Mouse (Mus musculus) testis, adult 2 months (tissue): ENCODE data around the gene Mcur1. TPM values are rescaled to one million over a fixed set of nuclear protein-coding genes. Genes with fewer than 3 reads are reported as not detected.

Experiments
- H3K27ac ChIP-seq: fragments of 200-500 bp; 2 replicates; pipeline ENCODE4 v1.5.1; 2012; ENCODE audit warnings: low read depth, low read length; ENCODE audit not compliant: control insufficient read depth, insufficient read depth
- H3K27me3 ChIP-seq: fragments of 200-500 bp; 2 replicates; pipeline ENCODE4 v1.6.1; 2012; ENCODE audit warnings: mild to moderate bottlenecking, low read length, moderate library complexity; ENCODE audit not compliant: control insufficient read depth, insufficient read depth
- H3K36me3 ChIP-seq: fragments of 200-500 bp; 2 replicates; pipeline ENCODE4 v1.6.1; 2012; ENCODE audit warnings: mild to moderate bottlenecking, low read length; ENCODE audit not compliant: control insufficient read depth, insufficient read depth
- H3K4me1 ChIP-seq: fragments of 200-500 bp; 2 replicates; pipeline ENCODE4 v1.6.1; 2012; ENCODE audit warnings: low read length; ENCODE audit not compliant: control insufficient read depth, insufficient read depth
- H3K4me3 ChIP-seq: fragments of 200-500 bp; 2 replicates; pipeline ENCODE4 v1.5.1; 2012; ENCODE audit warnings: low read depth, mild to moderate bottlenecking, low read length, moderate library complexity, mixed read lengths; ENCODE audit not compliant: control insufficient read depth
- CTCF ChIP-seq: fragments of 200-500 bp; IDR thresholded peaks from 2 replicates; pipeline ENCODE4 v1.5.1; 2012; ENCODE audit warnings: low read depth, mild to moderate bottlenecking, inconsistent platforms, low read length, moderate library complexity; ENCODE audit not compliant: control insufficient read depth, insufficient read depth, insufficient replicate concordance
- POLR2A ChIP-seq: fragments of 200-500 bp; IDR thresholded peaks from 2 replicates; pipeline ENCODE4 v1.6.1; 2012; ENCODE audit warnings: low read depth, mild to moderate bottlenecking, inconsistent platforms, low read length, moderate library complexity; ENCODE audit not compliant: control insufficient read depth
- polyA plus RNA-seq: library from polyadenylated mRNA; depleted of rRNA; stranded (reverse); fragments of >200 nt; gene quantifications from 2 replicates; pipeline ENCODE4 v1.2.3, GENCODE M21; 2012; rRNA removed

The Mcur1 gene
- polyA plus RNA-seq, 1 experiment = 1.5 TPM

DNA sequence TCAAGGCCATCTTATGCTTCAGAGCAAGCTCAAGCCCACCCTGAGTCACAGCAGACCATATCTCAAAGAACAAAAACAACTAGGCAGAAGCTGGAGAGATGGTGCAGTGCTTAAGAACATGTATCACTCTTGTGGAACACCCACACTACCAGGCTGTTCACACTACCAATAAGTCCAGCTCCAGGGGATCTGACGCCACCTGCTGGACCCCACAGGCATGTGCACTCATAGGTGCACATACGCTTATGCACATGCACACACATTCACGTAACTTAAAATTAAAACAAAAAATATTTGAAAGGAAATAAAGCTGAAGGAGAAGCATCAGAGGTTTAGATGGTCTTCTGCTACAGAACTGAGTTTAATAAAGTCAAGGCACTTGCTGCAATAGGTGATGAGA lies 62.2 kb downstream of the Mcur1 start:
- TF ChIP-seq POLR2A (no peak), CTCF (peak; percentile 69; the same call in 1 of the 2 replicates)
- H3K36me3 ChIP-seq = no peaks in the 10 kb centered on the region
- H3K4me1 ChIP-seq = no peaks in the 10 kb centered on the region
- no peak overlapping the region for H3K4me3 ChIP-seq
- no peaks in the 10 kb centered on the region for H3K27me3 ChIP-seq
- H3K27ac ChIP-seq = no peak overlapping the region

DNA sequence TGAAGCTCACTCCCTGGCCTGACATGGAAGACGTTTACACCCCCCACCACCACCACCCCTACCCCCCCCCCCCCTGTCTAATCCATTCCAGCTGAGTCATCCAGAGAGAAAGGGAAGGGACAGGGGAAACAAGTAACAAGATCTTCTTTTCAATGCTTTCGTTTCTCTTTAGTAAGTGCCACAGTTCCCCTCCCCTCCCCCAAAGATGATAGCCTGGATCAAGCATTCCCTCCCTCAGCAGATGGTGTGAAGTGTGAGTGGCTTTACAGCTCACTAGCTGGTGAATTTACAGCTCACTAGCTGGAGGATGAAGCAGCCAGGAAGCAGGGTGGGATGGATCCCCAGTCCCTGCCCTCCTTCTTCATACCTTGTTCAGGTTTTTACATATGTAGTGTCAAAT lies 63.3 kb downstream of the Mcur1 start:
- H3K4me3 ChIP-seq = no peak overlapping the region
- H3K27me3 ChIP-seq = no peaks in the 10 kb centered on the region
- no peaks in the 10 kb centered on the region for H3K4me1 ChIP-seq
- TF ChIP-seq POLR2A (no peak), CTCF (no peak)
- no peaks in the 10 kb centered on the region for H3K36me3 ChIP-seq
- H3K27ac ChIP-seq = no peak overlapping the region

DNA sequence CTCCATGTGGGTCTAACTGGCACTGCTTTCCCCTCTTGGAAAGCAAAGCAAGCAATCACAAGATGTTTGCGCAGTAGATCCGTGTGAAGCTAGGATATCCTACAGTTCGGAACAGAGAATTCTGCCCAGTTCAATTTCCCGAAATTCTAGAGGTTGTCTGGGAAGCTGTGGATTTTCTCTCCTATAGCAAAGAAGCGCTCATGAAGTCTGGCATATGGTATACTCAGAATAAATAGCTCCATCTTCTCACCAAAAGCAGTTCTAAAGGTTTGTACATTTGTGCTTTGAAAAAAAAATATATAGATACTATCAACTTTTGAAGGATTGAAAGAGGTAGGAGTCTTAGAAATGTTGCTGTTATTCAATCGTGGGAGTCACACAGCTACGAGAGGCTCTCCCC lies 64.3 kb downstream of the Mcur1 start:
- Histone ChIP-seq H3K27ac (no peak overlapping the region), H3K4me3 (no peak overlapping the region), H3K27me3 (no peaks in the 10 kb centered on the region), H3K4me1 (no peaks in the 10 kb centered on the region), H3K36me3 (no peaks in the 10 kb centered on the region)
- TF ChIP-seq CTCF = no peak
- TF ChIP-seq POLR2A = no peak

DNA sequence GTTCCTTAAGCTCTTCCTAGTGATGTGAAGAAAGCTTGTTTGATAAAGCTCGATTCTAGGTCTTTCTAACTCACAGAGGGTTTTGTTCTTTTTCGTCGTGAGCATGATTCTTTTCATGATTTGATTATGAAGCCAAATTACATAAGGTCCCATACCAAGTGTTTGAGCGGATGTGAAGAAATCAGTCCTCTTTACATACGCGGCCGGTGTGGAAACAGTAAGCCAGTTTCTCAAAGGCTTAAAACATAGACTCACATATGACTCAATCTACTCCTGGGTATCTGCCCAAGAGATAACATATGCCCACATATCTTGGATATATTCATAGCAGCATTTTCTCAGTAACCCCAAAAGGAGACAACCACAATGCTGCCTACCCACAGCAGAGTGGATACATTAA lies 66.3 kb downstream of the Mcur1 start:
- Histone ChIP-seq H3K4me3 (no peak overlapping the region), H3K27me3 (no peaks in the 10 kb centered on the region), H3K27ac (no peak overlapping the region), H3K36me3 (no peaks in the 10 kb centered on the region), H3K4me1 (no peaks in the 10 kb centered on the region)
- TF ChIP-seq POLR2A (no peak), CTCF (no peak)

DNA sequence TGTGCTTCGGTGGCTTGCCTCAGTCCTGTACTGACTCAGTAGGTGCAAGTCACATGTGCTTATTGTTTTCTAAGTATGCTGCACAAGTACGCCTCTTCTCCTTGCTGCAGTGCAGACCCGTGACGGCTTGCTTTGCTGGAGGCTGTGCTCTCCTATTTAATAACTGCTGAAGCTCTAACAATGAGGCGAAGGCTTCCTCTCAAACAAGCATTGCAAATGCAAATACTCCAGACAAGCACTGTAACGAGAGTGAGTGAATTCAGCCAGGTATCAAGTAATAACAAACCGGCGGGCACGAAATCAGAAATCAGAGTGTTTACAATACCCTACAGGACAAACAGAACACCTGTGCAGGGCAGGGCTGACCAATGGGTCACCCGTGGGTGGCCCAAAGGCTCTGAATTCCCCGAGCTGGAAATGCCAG lies 66.9 kb downstream of the Mcur1 start:
- H3K4me1 ChIP-seq = no peaks in the 10 kb centered on the region
- H3K4me3 ChIP-seq = no peak overlapping the region
- no peak overlapping the region for H3K27ac ChIP-seq
- no peaks in the 10 kb centered on the region for H3K27me3 ChIP-seq
- TF ChIP-seq POLR2A (no peak), CTCF (no peak)
- H3K36me3 ChIP-seq = no peaks in the 10 kb centered on the region

Other genes with a start within 250 kb of the Mcur1 start
- 5.2 and 6.0 TPM in 2 replicates for gene Sirt5, start 194.7 kb downstream of the Mcur1 start, polyA plus RNA-seq
- 7.6 and 12.5 TPM in 2 replicates for gene Nol7, start 161.8 kb downstream of the Mcur1 start, polyA plus RNA-seq
- 141 and 164 TPM in 2 replicates for gene Ranbp9, start 78.9 kb downstream of the Mcur1 start, polyA plus RNA-seq
- gene Rnf182, start 55.5 kb upstream of the Mcur1 start, polyA plus RNA-seq = 0.76 and 1.3 TPM in 2 replicates
- 0.10 and 0.15 TPM in 2 replicates for gene Cd83, start 224.6 kb upstream of the Mcur1 start, polyA plus RNA-seq